Mouse (Mus musculus) lung, embryonic 16.5 days (tissue): ENCODE data around the gene C5ar2. TPM values are rescaled to one million over a fixed set of nuclear protein-coding genes. Genes with fewer than 3 reads are reported as not detected.
A peak's percentile ranks its signal among the peaks of the same experiment; 100 is the strongest.

Experiments used
- ATAC-seq: fragments of 200-750 bp; cut with Nextera tagmentation; 2 replicates; pipeline ENCODE4 v1.8.0; 2017; ENCODE audit warnings: low read depth, mild to moderate bottlenecking, moderate library complexity
- H3K27ac ChIP-seq: fragments of 300-500 bp; sonication (generic); 2 replicates; pipeline ENCODE4 v1.5.1; 2014; ENCODE audit warnings: mild to moderate bottlenecking, control low read depth, low read length
- H3K27me3 ChIP-seq: fragments of 300-500 bp; sonication (generic); 2 replicates; pipeline ENCODE4 v1.6.1; 2014; ENCODE audit warnings: low read depth, low read length, mixed read lengths; ENCODE audit not compliant: control insufficient read depth, insufficient read depth
- H3K36me3 ChIP-seq: fragments of 300-500 bp; sonication (generic); 2 replicates; pipeline ENCODE4 v1.6.1; 2014; ENCODE audit warnings: low read length; ENCODE audit not compliant: control insufficient read depth, insufficient read depth
- H3K4me1 ChIP-seq: fragments of 300-500 bp; sonication (generic); replicated peaks from 2 replicates; pipeline ENCODE4 v1.6.1; 2014; ENCODE audit warnings: low read length, mixed read lengths; ENCODE audit not compliant: control insufficient read depth, insufficient read depth
- H3K4me2 ChIP-seq: fragments of 300-500 bp; sonication (generic); 2 replicates; pipeline ENCODE4 v1.6.1; 2014; ENCODE audit warnings: low read depth, low read length, control low read depth
- H3K4me3 ChIP-seq: fragments of 300-500 bp; sonication (generic); 2 replicates; pipeline ENCODE4 v1.5.1; 2014; ENCODE audit warnings: mild to moderate bottlenecking, low read length, control low read depth
- H3K9ac ChIP-seq: fragments of 300-500 bp; sonication (generic); 2 replicates; pipeline ENCODE4 v1.6.1; 2014; ENCODE audit warnings: low read length, control low read depth
- H3K9me3 ChIP-seq: fragments of 300-500 bp; sonication (generic); 2 replicates; pipeline ENCODE4 v1.6.1; 2016; ENCODE audit warnings: low read length; ENCODE audit not compliant: control insufficient read depth
- WGBS: fragments of 180-500 bp; shearing (Covaris S2); extraction: QIAGEN DNeasy Blood & Tissue Kit; methylation state at CpG from one replicate; pipeline ENCODE4 v1.1.7; 2014; 5-methylcytosine and 5-hydroxymethylcytosine counted together
- polyA plus RNA-seq: library from polyadenylated mRNA; unstranded; fragments of >200 nt; fragmentation: Nextera tagmentation; extraction: Ambion mirVana; gene quantifications from 2 replicates; pipeline ENCODE4 v1.2.1, GENCODE M21; 2015

Gene C5ar2
- polyA plus RNA-seq, 1 experiment from 2014 or later, result 0.44 TPM

GRCm38 (mm10) chr7:16241787-16242186 is 2.2 kb downstream of the C5ar2 start:
- WGBS, result 59% methylated on average over 11 of the region's 11 CpGs
- Histone ChIP-seq H3K9ac (no peak overlapping the region), H3K27ac (no peak overlapping the region), H3K4me3 (no peak overlapping the region), H3K4me2 (no peak overlapping the region), H3K9me3 (no peaks in the 10 kb centered on the region), H3K36me3 (no peaks in the 10 kb centered on the region), H3K27me3 (no peaks in the 10 kb centered on the region), H3K4me1 (0 out of 2 replicates have a peak, but pooled peaks cover 2% of the 10 kb centered on the region)
- no peak for ATAC-seq

GRCm38 (mm10) chr7:16240978-16241303 is 3.0 kb downstream of the C5ar2 start:
- Histone ChIP-seq H3K27me3 (no peaks in the 10 kb centered on the region), H3K9me3 (no peaks in the 10 kb centered on the region), H3K4me2 (no peak overlapping the region), H3K9ac (no peak overlapping the region), H3K4me1 (0 out of 2 replicates have a peak, but pooled peaks cover 2% of the 10 kb centered on the region), H3K4me3 (no peak overlapping the region), H3K27ac (no peak overlapping the region), H3K36me3 (no peaks in the 10 kb centered on the region)
- 89% methylated on average over 1 of the region's 1 CpGs for WGBS
- ATAC-seq, result no peak

DNA sequence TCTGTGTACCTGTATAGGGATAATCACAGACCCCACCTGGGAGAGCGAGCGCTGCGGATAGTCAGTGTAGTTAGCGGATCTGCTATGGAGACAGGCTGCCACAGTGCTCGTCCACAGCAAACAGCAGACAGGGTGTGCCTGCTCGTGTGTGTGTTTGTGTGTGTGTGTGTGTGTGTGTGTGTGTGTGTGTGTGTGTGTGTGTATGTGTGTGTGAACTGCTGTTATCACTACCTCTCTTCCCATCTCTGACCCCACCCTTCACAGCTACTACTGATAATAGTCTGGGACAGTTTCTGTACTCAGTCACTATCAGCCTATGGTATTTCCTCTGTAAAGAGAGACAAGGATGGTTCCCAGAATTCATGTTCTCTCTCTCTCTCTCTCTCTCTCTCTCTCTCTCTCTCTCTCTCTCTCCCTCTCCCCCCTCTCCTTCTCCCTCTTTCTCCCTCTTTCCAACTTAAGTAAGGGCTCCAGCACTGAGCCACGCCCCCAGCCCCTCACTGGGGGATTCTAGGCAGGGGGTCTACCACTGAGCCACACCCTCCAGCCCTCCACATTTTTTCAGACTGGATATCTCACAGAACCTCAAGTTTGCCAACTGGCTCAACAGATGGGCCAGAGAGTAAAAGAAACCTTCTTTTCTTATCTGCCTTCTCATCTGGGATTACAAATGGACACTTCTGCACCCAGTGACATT is 3.5 kb downstream of the C5ar2 start:
- 0 out of 2 replicates have a peak, but pooled peaks cover 2% of the 10 kb centered on the region for H3K4me1 ChIP-seq
- ATAC-seq, result no peak
- no peak overlapping the region for H3K4me2 ChIP-seq
- no peaks in the 10 kb centered on the region for H3K36me3 ChIP-seq
- H3K9me3 ChIP-seq, result no peaks in the 10 kb centered on the region
- 71% methylated on average over 7 of the region's 7 CpGs for WGBS
- no peak overlapping the region for H3K27ac ChIP-seq
- no peak overlapping the region for H3K4me3 ChIP-seq
- no peaks in the 10 kb centered on the region for H3K27me3 ChIP-seq
- H3K9ac ChIP-seq, result no peak overlapping the region

DNA sequence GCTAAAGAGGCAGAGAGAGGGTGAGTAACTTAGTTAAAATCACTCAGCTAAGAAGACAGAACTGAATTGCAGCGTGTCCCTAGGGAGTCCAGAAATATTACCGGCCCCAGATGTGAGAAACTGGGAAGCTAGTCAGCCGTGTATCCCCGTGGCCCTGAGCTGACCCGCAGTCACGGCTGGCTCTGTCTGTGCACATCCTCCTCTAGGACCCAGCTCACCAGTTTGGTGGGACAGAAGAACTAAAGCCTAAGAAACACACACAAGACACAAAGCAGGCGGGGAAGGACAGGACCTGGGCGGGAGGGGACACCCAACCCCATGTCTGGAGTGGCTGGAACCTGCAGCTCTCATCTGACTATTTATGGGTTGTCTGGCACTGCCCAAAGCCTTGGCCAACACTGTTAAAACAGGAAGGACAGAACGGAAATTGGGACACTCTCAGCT is 4.4 kb downstream of the C5ar2 start:
- H3K9me3 ChIP-seq, result no peaks in the 10 kb centered on the region
- H3K36me3 ChIP-seq, result no peaks in the 10 kb centered on the region
- no peak overlapping the region for H3K4me2 ChIP-seq
- no peaks in the 10 kb centered on the region for H3K27me3 ChIP-seq
- WGBS, result 52% methylated on average over 9 of the region's 9 CpGs
- 0 out of 2 replicates have a peak, but pooled peaks cover 2% of the 10 kb centered on the region for H3K4me1 ChIP-seq
- H3K4me3 ChIP-seq, result no peak overlapping the region
- H3K9ac ChIP-seq, result no peak overlapping the region
- no peak overlapping the region for H3K27ac ChIP-seq
- ATAC-seq, result no peak

DNA sequence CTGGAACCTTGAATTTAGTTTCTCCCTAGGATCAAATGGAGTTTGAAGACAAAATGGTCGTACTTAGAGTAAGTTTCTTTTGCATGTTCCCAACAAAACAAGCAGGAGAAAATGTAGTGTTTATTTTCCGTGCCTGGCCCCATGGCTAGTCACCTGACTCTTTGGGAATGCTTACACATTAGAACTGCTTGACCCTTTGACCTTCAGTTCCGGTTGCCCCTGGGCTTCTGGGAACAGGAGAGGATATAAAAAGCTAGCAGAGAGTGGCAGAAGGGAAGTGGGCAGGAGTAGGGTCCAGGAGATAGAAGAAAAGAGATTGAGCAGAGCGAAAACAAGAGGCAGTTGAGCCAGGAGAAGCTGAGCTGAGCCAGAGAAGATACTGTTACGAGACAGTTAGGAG is 14.1 kb downstream of the C5ar2 start:
- no peak for ATAC-seq
- Histone ChIP-seq H3K9ac (no peak overlapping the region), H3K4me1 (peaks cover 9% of the 10 kb centered on the region; the same call in 1 of the 2 replicates), H3K36me3 (no peaks in the 10 kb centered on the region), H3K4me3 (no peak overlapping the region), H3K27me3 (no peaks in the 10 kb centered on the region; the same call in 1 of the 2 replicates), H3K4me2 (no peak overlapping the region), H3K27ac (no peak overlapping the region), H3K9me3 (no peaks in the 10 kb centered on the region)
- WGBS, result 29% methylated on average over 5 of the region's 5 CpGs

DNA sequence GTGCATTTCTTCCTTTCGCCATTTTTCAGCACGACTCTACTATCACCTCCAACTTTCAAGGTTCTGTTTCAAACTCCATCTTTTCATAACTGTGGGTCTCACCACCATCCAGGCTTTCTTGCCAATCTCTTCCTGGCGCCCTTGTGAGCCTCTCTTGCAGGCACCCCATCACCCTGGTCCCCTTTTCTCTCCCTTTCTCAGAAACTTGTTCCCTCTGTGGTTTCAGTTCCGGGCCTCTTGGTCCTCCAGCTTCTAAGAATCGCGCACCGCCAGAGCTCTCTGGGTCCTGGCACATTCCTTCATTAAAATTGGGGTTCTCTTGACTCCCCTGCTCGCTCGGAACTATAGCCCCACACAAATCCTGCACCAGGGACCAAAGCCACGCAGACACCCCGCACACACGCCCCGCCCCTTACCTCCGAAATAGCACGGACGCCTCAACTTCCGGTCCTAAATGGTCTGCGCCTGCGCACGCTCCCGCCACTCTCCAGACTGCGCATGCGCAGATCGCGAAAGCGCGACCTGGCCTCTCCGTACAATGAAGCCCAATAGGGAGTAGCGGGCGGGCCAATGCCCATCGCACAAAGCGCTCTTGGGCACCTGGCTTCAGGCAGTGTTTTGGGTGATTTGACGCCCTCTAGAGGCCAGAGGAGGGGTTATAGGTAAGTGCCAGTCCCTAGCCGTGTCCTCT is 22.2 kb downstream of the C5ar2 start, which contains the start of gene Dhx34:
Gene Dhx34, minus strand, starts transcription at position 456 of the 691 bp plus-strand sequence.
- H3K4me2 ChIP-seq, result peak within 1 kb of the TSS; percentile 83
- H3K27me3 ChIP-seq, result no peaks in the 10 kb centered on the region; the same call in 1 of the 2 replicates
- no peaks in the 10 kb centered on the region for H3K9me3 ChIP-seq
- peak within 1 kb of the TSS; percentile 83 for H3K9ac ChIP-seq
- H3K4me3 ChIP-seq, result peak within 1 kb of the TSS; percentile 78
- no peaks in the 10 kb centered on the region for H3K36me3 ChIP-seq
- ATAC-seq, result peak; percentile 98
- H3K4me1 ChIP-seq, result peaks cover 5% of the 10 kb centered on the region
- H3K27ac ChIP-seq, result peak within 1 kb of the TSS; percentile 75
- under 1% methylated on average over 34 of the region's 34 CpGs for WGBS

DNA sequence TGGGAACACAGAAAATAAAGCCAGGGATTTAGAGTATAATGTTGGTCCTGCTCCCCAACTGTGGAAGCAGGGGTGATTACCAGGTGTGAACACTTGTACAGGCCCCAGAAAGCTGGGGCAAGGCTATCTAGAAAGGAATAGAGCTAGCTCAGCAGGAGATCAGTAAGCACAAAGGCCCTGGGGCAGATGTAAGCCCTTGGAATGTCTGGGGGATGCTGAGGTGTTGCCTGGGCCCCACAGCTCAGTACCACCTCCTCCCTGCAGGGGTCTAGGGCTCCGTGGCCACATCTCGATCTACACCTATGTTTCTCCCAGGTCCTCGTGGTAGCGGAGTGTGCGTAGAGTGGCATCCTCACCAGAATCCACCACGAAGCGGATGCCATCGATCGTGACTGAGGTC is 30.0 kb downstream of the C5ar2 start:
- peaks cover 31% of the 10 kb centered on the region for H3K36me3 ChIP-seq
- no peak for ATAC-seq
- H3K9ac ChIP-seq, result no peak overlapping the region
- H3K9me3 ChIP-seq, result no peaks in the 10 kb centered on the region
- H3K4me3 ChIP-seq, result no peak overlapping the region
- H3K27ac ChIP-seq, result no peak overlapping the region
- no peaks in the 10 kb centered on the region for H3K27me3 ChIP-seq
- 92% methylated on average over 9 of the region's 9 CpGs for WGBS
- no peak overlapping the region for H3K4me2 ChIP-seq
- H3K4me1 ChIP-seq, result peaks cover 6% of the 10 kb centered on the region; the same call in 1 of the 2 replicates

DNA sequence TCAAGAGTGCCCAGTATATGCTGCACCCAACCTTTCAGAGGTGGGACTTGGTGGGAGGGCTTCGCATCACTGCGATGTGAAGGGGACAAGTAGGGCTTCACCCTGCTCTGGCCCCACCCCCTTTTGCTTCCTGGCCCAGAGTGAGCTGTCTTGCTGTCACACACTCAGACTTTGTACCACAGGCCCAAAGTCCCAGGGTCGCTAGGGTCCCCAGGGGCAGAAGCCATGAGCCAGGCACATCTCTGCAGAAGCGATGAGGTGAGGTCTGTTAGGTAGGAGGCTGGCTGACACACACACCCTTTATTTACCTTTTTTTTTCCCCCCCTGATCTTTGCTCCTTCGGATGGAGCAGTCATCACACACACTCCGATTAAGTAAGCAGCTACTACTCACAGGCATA is 30.8 kb downstream of the C5ar2 start:
- Histone ChIP-seq H3K4me2 (no peak overlapping the region), H3K27ac (no peak overlapping the region), H3K4me1 (peaks cover 12% of the 10 kb centered on the region; the same call in 1 of the 2 replicates), H3K36me3 (peaks cover 31% of the 10 kb centered on the region), H3K9me3 (no peaks in the 10 kb centered on the region), H3K27me3 (no peaks in the 10 kb centered on the region), H3K4me3 (no peak overlapping the region), H3K9ac (no peak overlapping the region)
- ATAC-seq, result no peak
- WGBS, result 89% methylated on average over 6 of the region's 6 CpGs

DNA sequence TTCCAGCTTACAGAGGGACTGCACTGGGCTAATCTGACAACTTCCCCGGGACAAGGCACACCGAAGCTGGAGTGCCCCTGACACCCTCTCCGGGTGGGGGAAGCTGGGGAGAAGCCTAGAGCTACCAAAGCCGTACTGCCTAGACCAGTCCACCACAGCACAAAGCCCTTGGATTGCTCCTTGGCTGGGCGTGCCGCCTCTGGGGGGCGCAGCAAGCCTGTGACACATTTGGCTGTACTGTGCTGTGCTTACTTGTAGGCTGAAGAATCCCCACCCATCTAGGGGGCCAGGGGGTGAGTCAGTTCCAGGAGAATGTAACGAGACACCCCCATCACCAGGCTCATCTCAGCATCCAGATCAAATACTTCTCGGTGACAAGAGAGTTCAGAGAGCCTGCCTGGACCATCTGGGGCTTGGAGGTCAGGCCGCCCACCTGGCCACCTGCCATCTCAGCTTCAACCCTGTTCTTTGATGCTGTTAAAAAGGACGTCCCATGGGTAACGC is 33.0 kb downstream of the C5ar2 start:
- H3K4me2 ChIP-seq, result no peak overlapping the region
- WGBS, result 73% methylated on average over 12 of the region's 12 CpGs

More for the DNA sequence above, 33.0 kb downstream of the C5ar2 start:
- H3K4me3 ChIP-seq, result no peak overlapping the region
- H3K36me3 ChIP-seq, result peaks cover 30% of the 10 kb centered on the region
- no peak for ATAC-seq
- H3K27ac ChIP-seq, result no peak overlapping the region
- H3K27me3 ChIP-seq, result no peaks in the 10 kb centered on the region
- peaks cover 12% of the 10 kb centered on the region; the same call in 1 of the 2 replicates for H3K4me1 ChIP-seq
- H3K9ac ChIP-seq, result no peak overlapping the region
- H3K9me3 ChIP-seq, result no peaks in the 10 kb centered on the region
